Mouse (Mus musculus) urinary bladder, postnatal 4 days (tissue): ENCODE results near the gene Tbc1d22b.
A peak's percentile ranks its signal among the peaks of the same experiment; 100 is the strongest.

Source experiments
- DNase-seq, 2 experiments: peaks; one replicate each; pipeline ENCODE4 v3.0.0; 2021 to 2022; ENCODE audit warnings: low spot score in 2 of 2

Gene Tbc1d22b

DNA sequence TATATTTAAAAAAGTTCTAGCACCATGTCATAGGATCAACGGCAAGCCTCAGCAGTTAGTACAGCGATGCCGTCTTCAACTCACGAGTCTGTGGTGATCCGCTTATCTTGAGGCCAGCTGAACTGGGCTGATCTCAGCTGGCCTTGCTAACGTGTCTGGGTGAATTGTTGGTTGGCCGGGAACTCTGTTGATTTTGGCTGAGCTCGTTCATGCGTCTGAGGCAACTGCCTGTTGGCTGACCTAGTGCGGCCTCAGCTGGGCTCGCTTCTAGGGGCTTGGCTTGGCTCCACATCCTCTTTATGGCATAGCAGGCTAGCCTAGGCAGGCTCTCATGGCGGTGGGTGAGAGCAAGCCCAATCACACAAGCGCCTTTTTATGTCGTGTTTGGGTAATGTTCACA lies 8.2 kb upstream of the Tbc1d22b start:
- peak; percentile 55 to 73 for DNase-seq

DNA sequence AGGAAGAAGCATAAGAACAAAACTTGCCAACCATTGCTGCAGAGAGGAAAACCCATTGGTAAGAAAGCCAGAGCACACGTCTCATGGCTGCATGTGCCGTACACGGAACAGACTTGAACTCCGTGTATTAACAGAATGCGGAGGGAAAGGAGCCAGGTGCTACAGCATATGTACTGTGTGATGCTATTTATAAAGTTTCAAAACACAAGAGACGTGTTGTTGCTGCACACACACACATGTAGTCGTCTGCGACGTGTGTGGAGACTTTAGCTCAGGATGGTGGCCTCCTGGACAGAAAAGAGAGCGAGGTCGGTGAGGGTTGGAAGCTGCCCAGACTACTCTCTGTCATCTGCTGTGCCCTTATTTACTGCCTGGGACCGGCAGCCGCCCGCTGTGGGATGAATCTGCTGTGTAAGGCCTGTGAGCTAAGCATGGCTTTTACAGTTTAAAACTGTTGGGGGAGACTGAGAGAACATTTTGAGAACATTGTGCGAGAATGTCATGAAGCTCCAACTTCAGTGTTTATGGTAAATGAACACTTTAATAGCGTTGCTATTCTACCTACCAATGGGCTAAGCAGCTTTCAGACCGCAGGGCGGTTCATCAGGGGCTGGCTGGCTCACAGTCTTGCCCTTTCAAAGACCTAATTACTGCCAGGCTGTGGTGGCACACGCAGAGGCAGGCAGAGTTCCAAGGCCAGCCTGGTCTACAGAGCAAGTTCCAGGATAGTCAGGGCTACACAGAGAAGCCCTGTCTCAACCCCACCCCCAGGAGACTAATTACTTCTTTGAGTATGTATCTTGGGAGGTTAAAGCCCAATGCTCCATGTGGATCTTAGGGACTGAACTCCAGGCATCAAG lies 6.5 kb upstream of the Tbc1d22b start:
- DNase-seq, result no peak

DNA sequence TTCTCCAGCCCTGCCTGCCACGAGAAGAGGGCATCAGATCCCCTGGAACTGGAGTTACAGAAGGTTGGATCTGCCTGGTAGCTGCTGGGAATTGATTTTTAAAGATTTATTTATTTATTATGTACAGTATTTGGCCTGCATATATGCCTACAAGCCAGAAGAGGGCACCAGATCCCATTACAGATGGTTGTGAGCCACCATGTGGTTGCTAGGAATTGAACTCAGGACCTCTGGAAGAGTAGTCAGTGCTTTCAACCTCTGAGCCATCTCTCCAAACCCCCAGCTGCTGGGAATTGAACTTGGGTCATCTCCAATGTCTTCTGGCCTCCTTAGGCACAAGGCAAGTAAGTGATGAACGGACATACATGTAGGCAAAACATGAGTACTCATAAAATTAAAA lies 5.5 kb upstream of the Tbc1d22b start:
- no peak for DNase-seq

- DNase-seq, result no peak
Observed at GRCm38 (mm10) chr17:29545241-29545640, 4.3 kb upstream of the Tbc1d22b start.

GRCm38 (mm10) chr17:29548494-29548893 lies 1.1 kb upstream of the Tbc1d22b start:
- no peak for DNase-seq

- DNase-seq, result no peak
Observed at GRCm38 (mm10) chr17:29548994-29549393, 591 bp upstream of the Tbc1d22b start.

GRCm38 (mm10) chr17:29551019-29551418 lies 1.4 kb downstream of the Tbc1d22b start:
- DNase-seq, result no peak

GRCm38 (mm10) chr17:29552162-29552732 lies 2.7 kb downstream of the Tbc1d22b start, which contains the start of gene Tmem217:
TSS of gene Tmem217 (minus strand) at chr17:29552385.
- no peak for DNase-seq

DNA sequence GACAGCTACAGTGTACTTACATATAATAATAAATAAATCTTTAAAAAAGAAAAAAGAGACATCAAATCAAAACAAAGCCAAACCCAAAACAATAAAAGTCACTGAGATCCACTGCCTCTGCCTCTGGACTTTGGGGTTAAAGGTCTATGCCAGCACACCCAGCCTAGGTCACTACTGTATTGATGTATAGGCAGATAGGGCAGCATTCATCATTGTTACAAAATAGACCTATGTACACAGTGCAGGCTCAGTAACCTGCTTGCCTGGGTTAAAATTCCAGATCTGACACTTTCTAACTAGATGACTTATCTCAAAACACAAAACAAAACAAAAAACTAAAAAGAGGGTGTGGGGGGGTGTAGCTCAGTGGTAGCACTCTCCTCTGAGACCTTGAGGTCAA lies 4.6 kb downstream of the Tbc1d22b start:
- DNase-seq, result no peak

- DNase-seq, result no peak
Observed at GRCm38 (mm10) chr17:29556456-29556855, 6.9 kb downstream of the Tbc1d22b start.

DNA sequence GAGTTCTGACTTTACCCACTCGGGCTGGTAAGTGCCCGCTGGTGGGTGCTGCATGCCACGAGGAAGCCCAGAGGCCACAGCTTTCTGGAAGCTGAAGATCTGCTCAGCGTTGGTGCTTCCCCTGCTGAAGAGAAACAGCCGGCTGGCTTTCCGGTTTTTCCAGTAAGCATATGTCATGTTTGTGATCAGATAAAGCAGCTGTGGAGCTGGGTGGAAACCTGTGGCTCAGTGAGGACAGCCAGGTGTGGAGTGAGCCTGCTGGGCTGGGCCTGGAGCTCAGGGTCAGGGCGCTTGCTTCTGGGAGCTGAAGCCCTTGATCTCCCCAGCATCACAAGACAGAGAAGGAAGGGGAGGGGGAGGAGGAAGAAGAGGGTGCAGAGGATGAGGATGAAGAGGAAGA lies 7.3 kb downstream of the Tbc1d22b start:
- peak in 1 of 2 experiments; percentile 21 for DNase-seq

GRCm38 (mm10) chr17:29558476-29558875 lies 8.9 kb downstream of the Tbc1d22b start:
- DNase-seq, result no peak

GRCm38 (mm10) chr17:29565521-29565920 lies 15.9 kb downstream of the Tbc1d22b start:
- no peak for DNase-seq

DNA sequence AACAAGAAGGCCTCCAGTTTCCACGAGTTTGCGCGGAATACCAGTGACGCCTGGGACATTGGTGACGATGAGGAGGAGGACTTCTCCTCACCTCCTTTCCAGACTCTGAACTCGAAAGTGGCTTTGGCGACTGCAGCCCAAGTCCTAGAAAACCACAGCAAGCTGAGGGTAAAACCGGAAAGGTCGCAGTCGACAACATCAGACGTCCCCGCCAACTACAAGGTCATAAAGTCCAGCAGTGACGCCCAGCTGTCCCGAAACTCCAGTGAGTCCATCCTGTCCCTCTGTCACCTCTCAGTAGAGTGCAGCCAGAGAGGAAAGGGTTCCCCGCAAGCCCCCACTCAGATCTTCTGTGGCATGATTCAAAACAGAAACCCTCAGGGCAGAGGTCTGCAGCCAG lies 18.9 kb downstream of the Tbc1d22b start:
- DNase-seq, result no peak

- no peak for DNase-seq
Observed at GRCm38 (mm10) chr17:29569831-29570230, 20.2 kb downstream of the Tbc1d22b start.

DNA sequence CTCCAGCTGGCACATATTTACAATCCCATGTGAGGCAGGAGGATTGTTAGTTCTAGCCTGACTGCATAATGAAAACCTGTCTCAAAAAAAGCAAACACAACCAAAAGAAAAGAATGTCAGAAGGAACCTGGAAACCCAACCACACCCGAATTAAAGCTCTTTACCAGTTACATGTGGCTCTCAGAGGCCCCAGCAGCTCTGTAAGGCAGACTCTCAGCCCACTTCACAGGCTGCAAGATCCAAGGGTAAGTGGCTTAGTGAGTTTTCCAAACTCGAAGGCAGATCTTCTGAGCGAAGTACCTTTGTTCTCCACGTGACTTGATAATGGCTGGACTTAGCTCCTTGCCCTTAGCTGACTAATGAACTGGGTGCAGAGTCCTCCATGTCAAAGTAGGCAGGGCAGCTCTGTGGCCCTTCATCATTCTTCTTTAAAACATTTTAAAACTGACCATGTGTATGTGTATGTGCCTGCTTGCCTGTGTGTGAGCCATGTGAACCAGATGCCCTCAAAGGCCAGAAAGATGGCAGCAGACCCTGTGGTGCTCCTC lies 30.1 kb downstream of the Tbc1d22b start:
- DNase-seq, result no peak

GRCm38 (mm10) chr17:29583569-29583968 lies 34.0 kb downstream of the Tbc1d22b start:
- DNase-seq, result no peak

DNA sequence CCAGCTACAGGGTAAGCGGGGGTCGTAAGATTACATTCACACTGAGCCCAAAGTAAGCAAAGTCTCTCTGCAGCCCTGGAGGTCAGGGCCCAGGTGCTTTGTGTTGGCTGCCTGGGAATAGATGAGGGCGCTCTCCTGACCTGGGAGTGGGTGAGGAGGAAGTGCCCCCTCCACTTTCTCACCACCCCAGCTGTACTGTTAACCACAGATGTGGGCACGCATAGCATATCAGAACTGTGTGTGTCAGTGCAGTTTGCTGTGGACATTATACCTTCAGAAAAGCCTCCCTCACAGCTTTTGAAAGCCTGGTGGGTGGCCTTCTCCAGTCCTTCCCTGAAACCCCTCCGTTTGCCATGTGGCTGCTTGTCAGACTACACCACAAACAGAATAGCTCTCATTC lies 34.7 kb downstream of the Tbc1d22b start:
- DNase-seq, result no peak

GRCm38 (mm10) chr17:29584737-29585136 lies 35.2 kb downstream of the Tbc1d22b start:
- no peak for DNase-seq

DNA sequence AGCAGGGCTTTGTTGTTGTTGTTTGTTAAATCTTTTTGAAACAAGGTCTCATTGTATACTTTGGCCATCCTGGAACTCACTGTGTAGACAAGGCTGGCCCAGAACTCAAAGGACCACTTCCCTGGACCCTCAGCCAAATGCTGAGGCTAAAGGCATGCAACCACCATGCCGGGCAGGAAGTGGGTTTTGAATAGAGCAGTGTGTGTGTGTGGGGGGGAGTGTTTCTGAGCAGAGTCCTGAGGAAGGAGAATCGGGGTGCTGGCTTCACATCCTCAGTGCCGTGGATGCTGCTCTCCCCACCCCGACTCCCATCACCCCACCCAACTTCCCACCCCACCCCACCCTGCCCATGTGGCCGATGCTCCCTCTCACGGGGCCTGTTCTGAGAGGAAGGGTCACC lies 35.9 kb downstream of the Tbc1d22b start:
- DNase-seq, result no peak

- DNase-seq, result no peak
Observed at GRCm38 (mm10) chr17:29586921-29587320, 37.3 kb downstream of the Tbc1d22b start.

GRCm38 (mm10) chr17:29589221-29589898 lies 39.8 kb downstream of the Tbc1d22b start:
- DNase-seq, result no peak
